Mouse (Mus musculus): Measurements from ENCODE around the gene Gal3st2b.
"Not testable (repeated sequence)": the region's sequence is repeated elsewhere in the genome, so short reads cannot be mapped to it uniquely, and the experiment has no call there.

DNA sequence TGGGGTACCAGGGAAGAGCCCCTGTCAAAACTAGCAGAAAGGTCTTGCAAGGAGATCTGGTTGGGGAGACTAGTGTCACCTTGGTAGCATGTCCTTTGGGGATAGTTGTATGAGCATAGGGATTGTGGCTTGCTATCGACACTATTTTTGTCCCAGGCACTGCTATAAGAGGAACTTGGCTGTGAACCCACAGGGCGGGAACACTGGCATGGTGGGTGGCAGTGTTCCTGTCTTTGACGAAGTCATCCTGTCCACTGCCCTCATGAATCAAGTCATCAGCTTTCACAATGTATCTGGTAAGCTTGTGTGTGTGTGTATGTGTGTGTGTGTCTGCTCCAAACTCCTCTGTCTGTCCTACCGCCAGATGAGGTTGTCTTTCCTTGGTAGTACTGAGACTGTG is 57.7 kb downstream of the Gal3st2b start:
- not testable (repeated sequence) for TF ChIP-seq CTCF (conservative IDR thresholded peaks at IDR 0.05; ENCODE audit: insufficient read depth, insufficient read length, low read depth, low read length); POLR2A (IDR thresholded peaks at IDR 0.05; ENCODE audit: low read depth, low read length)
